Mouse (Mus musculus) fibroblast of lung, adult 2 months (primary cell): ENCODE results near the gene Ttll4.

Source experiments
- DNase-seq: peaks from one replicate; pipeline ENCODE4 v3.0.0-alpha.2; 2011; ENCODE audit warnings: low read depth

Gene Ttll4

DNA sequence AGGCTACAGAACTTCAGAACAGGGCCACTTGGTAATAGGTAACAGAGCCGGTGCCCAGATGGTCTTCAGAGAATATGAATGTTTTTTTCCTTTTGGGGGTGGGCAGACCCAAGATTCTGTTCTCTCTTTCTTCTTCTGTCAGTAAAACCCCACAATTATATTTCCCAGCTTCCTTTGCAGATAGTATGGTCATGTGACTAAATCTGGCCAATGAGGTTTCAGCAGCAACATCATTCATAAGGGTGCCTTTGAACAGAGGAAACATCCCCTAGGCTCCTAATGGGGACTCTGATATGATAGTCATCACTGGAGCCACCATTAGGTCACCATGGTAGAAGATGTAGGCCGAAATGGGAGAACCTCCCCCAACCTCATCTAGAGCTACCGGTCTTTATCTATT, 91.3 kb downstream of the Ttll4 start:
- DNase-seq: no peak
